Mouse (Mus musculus) yolk sac, embryonic 10.5 days (tissue): ENCODE data around the gene Flnb.

Experiments
- DNase-seq: peaks from one replicate; pipeline ENCODE4 v3.0.0-alpha.2; 2017; ENCODE audit warnings: low spot score

The Flnb gene

GRCm38 (mm10) chr14:7863199-7863598, 45.4 kb downstream of the Flnb start:
- DNase-seq = no peak

GRCm38 (mm10) chr14:7863871-7864505, 46.2 kb downstream of the Flnb start:
- no peak for DNase-seq

- no peak for DNase-seq
These were observed 46.7 kb downstream of the Flnb start for GRCm38 (mm10) chr14:7864506-7864899.

- DNase-seq = no peak
These were observed 49.5 kb downstream of the Flnb start for GRCm38 (mm10) chr14:7867224-7867623.

- no peak for DNase-seq
These were observed 50.1 kb downstream of the Flnb start for GRCm38 (mm10) chr14:7867841-7868240.

GRCm38 (mm10) chr14:7869796-7870195, 52.0 kb downstream of the Flnb start:
- DNase-seq = no peak

GRCm38 (mm10) chr14:7873552-7873951, 55.8 kb downstream of the Flnb start:
- DNase-seq = no peak

- no peak for DNase-seq
These were observed 56.7 kb downstream of the Flnb start for GRCm38 (mm10) chr14:7874495-7874894.

- DNase-seq = no peak
These were observed 60.2 kb downstream of the Flnb start for GRCm38 (mm10) chr14:7877957-7878356.

GRCm38 (mm10) chr14:7880389-7880788, 62.6 kb downstream of the Flnb start:
- DNase-seq = no peak

- DNase-seq = no peak
These were observed 63.8 kb downstream of the Flnb start for GRCm38 (mm10) chr14:7881533-7881932.

GRCm38 (mm10) chr14:7882050-7882449, 64.3 kb downstream of the Flnb start:
- no peak for DNase-seq

- no peak for DNase-seq
These were observed 66.4 kb downstream of the Flnb start for GRCm38 (mm10) chr14:7884158-7884557.

GRCm38 (mm10) chr14:7884841-7885240, 67.1 kb downstream of the Flnb start:
- no peak for DNase-seq

GRCm38 (mm10) chr14:7885540-7885939, 67.8 kb downstream of the Flnb start:
- DNase-seq = no peak

- DNase-seq = no peak
These were observed 68.3 kb downstream of the Flnb start for GRCm38 (mm10) chr14:7886008-7886407.

GRCm38 (mm10) chr14:7887171-7887570, 69.4 kb downstream of the Flnb start:
- DNase-seq = no peak

GRCm38 (mm10) chr14:7888294-7888693, 70.5 kb downstream of the Flnb start:
- no peak for DNase-seq

GRCm38 (mm10) chr14:7888811-7889651, 71.3 kb downstream of the Flnb start:
- DNase-seq = no peak

- no peak for DNase-seq
These were observed 72.1 kb downstream of the Flnb start for GRCm38 (mm10) chr14:7889834-7890233.

- DNase-seq = no peak
These were observed 73.6 kb downstream of the Flnb start for GRCm38 (mm10) chr14:7891401-7891800.

GRCm38 (mm10) chr14:7896126-7896525, 78.4 kb downstream of the Flnb start:
- DNase-seq = no peak

GRCm38 (mm10) chr14:7896699-7897098, 78.9 kb downstream of the Flnb start:
- no peak for DNase-seq

GRCm38 (mm10) chr14:7899986-7900385, 82.2 kb downstream of the Flnb start:
- DNase-seq = no peak
